Mouse (Mus musculus) right cerebral cortex, postnatal 4 days (tissue): Measurements from ENCODE around the gene Nrsn2.
A peak's percentile ranks its signal among the peaks of the same experiment; 100 is the strongest.

Experiments
- DNase-seq: peaks from one replicate; pipeline ENCODE4 v3.0.0-alpha.2; 2022

Nrsn2 gene

DNA sequence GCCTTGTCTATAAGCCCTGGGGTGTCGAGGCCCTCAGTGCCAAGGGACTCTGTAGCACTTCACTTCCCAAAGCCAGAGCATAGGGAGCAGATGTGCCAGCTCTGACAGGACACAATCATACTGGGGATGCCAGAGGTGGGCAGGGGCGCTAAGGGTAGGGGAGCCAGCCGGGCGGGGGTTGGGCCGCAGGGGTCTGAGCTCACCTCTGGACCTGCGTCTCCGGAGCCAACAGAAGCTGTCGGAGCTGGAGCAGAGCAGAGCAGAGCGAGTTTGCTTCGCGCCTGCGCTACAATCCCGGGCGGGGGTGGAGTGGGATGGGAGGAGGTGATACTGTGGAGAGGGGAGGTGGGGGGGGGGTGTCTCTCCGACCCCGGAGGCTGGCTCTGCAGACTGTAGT, at the start of gene Nrsn2:
Gene Nrsn2, minus strand, starts transcription at position 294 of the 397 bp plus-strand sequence.
- peak; percentile 56 for DNase-seq

DNA sequence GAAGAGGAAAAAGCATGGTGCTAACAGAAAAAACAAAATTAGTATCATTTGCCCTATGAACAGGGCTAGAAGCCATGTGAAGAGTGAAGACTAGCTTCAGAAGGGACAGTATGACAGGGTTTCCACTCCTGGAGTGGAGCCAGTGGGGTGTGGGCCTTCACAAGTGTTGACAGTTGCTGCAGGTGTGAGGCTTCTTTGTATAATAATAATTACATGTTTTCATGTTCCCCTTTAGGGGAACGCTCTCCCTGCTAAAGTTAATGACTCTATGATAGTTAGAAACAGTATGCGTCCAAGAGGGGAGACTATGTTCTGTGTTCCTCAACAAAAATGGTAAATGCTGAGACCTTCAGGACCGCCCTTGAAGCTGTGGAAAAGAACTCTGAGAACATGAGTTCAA, 39.3 kb upstream of the Nrsn2 start:
- no peak for DNase-seq

DNA sequence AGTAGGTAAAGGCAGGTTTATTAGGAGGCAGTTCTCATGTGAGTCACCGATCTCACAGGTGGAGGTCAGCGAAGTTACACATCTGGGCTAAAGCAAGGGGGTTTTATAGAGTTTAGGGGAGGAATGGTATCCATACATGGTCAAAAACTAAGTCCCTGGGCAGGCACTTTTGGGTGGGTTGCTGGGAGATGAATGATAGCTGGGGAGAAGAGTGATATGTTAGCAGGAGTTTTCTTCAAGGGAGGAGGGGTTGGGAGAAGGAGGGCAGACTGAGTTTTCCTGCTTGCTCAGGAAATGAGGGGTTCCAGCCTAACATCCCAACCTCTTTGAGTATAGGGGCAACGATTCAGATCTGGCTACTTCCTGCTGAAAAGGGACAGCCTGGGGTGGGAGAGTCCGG, 38.8 kb upstream of the Nrsn2 start, which contains the start of gene 6820408C15Rik:
Gene 6820408C15Rik, plus strand, starts transcription at position 301 of the 400 bp plus-strand sequence.
- DNase-seq: no peak

DNA sequence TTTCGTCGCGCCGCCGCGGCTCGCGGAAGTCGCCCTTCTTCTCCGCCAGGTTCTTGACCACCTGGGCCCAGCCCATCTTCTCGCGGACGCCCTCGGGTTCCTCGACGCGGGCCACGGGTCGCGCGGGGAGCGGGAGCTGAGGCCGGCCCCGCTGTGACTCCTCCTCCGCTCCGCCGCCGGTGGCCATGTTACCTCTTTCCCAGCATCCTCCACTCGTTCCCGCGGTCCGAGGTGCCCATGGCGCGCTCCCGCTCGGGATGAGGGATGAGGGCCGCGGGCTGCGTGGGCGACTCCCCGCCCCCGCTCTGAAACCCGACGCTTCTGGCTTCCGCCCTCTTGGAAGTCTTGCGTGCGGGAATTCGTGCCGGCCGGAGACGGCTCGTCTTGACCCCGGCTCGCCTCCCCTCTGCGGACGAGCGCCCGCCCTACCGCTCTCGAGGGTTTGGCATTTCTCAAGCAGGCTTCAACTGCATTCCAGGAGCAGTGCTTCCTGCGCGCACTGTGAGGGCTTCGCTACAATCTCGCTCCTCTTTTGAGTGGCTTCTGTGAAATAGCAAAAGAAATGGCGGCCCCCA, 38.2 kb upstream of the Nrsn2 start, which contains the start of gene Zcchc3:
Gene Zcchc3, minus strand, starts transcription at position 437 of the 575 bp plus-strand sequence.
- DNase-seq: peak; percentile 84

DNA sequence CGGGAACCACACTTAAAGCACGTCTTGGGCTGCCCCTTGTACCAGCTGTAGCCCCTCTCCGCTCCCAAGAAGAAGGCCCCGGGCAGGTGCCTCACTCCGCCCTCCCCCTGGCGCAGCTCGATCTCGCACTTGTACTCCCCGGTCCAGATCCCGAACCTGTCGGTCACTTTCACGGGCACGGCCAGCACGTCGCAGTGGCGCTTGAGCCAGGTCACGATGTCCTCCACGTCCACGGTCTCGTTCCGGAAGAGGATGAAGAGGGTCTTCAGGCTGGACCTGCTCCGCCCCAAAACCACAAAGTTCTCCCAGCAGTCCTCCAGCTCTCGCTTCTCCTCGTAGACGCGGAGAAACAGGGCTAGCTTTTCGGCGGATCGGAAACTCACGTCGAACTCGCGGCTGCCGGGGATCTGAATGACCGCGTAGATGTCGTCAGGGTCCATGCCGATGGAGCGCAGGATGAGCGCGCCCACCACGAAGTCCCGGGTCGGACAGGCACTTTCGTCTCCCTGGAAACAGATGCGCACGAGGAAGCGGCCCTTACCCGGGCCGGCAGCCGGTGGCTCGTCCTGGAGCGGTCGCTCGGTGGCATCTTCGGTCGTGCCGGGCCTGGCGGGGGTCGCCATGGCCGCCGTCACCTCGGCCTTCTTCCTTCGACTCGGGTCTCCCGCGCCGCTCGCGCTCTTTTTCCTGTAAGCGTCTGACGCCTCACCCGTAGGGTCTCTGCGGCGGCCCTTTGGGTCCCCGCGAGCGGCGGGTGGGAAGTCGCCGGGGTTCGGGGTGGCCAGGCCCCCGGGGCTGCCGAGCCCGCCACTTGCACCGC, 37.5 kb upstream of the Nrsn2 start:
- DNase-seq: no peak

DNA sequence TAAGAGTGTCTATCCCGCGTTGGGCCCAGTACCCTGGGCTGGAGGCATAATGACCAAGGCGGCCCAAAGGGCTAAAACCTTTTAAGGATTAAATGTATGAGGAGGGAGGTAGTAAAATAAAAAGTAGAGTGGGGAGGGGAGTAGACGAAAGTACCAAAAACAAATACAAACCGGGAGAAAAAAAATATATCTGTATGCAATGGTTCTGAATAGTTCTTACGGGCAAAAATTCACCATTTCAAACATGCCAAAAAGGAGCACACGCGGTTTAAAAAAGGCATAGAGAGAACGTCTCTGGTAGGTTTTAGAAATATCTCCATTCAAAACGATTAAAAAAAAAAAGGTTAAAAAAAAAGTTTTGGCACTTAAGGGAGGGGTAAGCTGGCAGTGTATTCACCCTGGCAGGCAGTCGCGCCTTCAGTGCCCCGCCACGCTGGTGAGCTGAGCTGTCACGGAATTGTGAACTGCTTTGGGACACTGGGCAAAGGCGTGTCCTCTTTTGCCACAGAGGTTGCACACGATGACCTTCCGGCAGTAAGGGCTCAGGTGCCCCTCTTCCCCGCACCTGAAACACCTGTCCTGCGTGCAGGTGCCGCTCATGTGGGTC, 36.8 kb upstream of the Nrsn2 start:
- DNase-seq: no peak

DNA sequence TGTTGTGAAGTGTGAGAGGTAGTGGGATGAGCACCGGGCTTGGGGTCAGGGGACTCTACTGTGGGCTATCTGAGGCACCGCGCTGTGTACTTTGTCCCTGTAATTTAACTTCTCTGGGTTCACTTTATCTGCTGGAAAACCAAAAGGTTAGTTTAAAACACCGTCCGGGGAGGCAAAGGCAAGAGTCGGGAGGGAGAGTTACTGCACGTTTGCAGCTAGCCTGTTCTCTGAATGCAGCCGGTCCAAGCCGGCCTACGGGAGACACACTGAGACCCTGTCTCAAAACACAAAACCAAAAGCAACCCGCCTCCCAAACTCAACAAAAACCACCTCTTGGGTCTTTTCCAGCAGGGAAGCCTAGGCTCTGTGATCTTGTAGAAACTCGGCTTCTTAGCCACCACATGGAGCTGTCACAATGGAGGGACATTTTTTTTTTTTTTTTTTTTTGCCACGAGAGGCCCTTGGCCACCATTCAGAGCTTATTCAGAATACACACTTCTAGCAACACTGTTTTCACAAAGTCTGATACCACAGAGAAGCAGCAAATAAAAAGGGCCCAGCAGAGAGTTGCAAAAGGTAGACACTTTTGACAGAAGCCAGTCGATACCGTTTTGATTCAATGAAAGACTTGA, 36.2 kb upstream of the Nrsn2 start:
- no peak for DNase-seq

DNA sequence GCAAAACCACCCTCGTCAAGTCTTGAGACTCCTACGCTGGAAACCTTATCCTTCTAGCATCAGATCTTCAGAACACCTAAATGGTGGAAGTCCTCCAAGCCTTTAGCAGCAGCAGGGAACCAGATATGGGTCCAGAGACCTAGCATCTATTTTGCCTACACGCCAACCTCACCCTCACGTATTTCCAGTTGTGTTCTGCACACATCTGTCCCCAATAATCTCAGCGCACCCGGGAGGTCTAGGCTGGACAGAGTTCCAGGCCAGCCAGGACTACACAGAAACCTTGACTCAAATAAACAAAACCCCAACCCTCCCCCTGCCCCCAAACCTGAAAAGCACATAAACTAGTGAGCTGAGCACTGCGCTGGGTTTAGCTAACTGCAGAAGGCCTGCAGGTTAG, 35.0 kb upstream of the Nrsn2 start:
- DNase-seq: no peak

DNA sequence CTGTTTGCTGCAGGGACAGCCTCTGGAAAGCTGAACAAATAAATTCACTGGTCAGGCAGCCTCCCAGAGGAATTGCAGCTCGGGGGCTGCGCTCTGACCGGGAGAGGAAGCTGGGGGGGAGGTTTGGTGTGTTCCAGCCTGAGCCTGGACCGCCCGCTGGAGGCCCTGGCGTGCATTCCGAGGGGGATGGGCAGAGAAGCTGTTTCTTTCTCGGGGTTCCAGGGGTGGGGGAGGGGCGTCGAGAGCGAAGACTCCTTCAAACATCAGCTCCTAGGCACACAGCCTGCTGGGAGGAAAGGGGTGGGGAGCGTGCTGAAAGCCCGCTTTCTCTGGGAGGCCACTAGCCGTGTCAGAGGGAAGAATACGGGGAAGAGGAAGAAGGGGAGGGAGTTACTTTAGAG, 34.5 kb upstream of the Nrsn2 start:
- DNase-seq: peak; percentile 85

DNA sequence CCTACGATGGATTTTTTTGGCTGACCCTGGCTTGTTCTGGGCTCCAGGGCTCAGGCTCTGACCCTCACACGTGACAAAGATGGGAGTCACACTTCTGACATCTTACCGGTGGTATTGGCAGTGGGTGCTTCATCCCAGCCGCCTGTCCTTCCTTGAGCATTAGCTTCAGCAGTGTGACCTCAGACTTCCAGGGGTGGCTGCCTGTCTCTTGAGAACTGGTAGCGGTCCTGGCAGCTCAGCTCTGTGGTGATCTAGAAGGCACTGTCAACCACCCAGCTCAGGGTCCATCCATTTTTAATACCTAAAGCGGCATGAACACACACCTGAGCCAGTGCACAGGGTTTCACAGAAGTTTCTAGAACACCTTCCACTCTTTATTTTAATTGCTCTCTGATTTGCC, 33.3 kb upstream of the Nrsn2 start:
- no peak for DNase-seq

DNA sequence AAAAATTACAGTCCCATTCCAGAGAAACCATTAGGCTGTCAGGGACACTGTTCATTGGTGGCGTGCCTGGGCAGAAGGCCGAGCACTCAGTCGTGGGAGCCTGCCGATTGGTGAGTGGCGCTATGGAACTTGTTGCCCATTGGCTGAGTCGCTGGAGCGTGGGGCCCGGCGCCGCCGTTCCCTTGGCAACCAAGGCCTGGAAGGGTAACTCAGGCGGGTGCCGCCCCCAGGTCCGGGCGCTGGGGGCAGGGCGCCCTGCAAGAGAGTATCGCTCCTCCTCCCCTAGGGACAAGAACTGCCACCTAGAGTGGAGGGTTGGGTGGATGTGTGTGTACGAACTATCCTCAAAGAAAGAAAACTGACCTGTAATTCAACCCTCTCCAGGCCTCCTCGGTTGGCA, 29.7 kb upstream of the Nrsn2 start:
- peak; percentile 93 for DNase-seq

DNA sequence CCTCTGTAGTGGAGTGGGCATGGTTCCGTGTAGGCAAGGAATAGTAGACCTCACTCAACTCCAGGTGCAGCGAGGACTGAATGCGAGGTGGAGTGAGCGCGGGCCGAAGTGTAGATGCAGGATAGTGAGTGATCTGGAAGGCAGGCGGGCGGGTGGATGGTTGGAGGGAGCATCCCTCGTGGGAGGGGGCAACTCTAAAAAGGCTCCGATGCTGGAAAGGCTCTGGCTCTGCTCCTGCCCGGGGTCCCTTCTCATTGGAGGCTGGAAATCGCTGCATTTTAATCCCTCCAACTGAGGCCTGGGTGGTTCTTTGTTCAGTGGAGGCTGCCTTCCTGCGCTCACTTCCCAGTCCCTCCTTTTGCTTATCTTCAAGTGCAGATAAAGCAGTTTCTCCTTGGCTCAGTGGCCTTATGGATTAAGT, 22.7 kb upstream of the Nrsn2 start:
- peak; percentile 69 for DNase-seq

DNA sequence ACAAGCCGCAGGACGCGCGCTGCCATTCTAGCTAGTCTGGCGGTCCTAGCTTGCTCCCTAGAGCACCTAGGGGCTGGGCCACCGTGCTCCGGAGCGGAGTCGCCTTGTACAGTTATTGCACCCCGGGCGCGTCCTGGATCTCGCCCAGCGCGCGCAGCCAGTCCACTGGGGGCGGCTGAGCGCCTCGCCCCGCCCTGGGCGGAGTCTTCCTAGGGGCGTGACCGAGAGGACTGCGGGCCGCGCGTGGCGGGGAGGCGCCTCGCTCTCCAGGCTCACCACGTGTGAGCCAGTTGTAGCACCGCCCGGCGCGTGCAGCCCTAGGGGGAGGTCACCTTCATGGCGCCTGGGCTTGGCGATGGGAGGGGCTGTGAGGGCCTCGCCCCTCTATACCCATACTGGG, 22.3 kb upstream of the Nrsn2 start:
- DNase-seq: peak; percentile 90

DNA sequence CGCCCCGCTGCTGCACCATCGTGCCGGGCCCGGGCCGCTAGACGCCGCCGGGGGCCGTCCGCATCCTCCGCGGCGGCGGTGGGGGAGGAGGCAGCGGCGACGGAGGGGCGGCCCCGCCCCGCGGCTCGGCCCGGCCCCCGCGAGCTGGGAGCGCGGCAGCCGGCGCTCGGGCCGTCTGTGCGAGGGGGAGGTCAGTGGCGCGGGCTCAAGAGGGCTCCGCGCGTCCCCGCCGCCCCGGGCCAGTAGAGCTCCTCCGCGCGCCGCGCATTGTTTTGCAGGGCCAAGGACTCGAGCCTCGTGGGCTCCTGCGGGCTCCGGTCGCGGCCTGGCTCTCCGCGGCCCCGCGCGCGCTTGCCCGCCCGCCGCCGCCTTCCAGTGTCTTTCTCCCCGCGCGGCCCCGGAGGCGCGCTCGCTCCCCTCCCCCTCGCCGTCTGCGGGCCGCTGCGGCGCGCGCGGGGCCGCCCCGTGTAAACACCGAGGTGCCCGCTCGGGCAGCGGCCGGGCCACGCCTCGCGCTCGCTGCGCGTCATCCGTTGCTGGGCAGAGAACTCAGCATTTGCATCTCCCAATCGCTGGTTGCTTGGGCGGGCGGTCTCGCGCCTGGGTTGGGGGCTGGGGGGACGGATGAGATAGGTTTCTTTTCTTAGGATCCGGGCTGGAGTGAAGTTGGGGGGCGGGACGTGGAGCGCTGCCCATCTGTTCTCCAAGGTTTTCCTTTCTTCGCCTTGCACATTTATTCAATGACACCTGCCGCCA, 21.4 kb upstream of the Nrsn2 start, which contains the start of gene Sox12:
Gene Sox12, minus strand, starts transcription at position 384 of the 756 bp plus-strand sequence.
- DNase-seq: peak; percentile 99

DNA sequence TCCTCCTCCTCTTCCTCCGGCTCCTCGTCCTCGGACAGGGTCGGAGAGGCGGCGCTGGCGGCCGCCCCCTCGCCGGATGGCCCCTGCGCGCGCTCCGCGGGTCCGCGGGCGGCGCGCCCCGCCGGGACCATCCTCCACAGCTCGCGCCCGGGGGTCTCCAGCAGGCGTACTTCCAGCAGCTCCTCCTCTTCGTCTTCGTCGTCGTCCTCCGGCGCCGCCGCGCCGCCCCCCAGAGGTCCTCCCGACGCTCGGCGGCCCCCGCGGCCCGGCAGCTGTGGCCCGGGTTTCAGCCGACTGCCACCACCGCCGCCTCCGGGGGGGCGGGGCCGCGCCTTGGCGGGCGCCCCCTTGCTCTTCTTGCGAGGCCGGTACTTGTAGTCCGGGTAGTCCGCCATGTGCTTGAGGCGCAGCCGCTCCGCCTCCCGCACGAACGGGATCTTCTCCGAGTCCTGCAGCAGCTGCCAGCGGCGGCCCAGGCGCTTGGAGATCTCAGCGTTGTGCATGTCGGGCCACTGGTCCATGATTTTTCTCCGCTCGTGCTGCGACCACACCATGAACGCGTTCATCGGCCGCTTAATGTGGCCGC, 20.7 kb upstream of the Nrsn2 start:
- DNase-seq: peak; percentile 79

DNA sequence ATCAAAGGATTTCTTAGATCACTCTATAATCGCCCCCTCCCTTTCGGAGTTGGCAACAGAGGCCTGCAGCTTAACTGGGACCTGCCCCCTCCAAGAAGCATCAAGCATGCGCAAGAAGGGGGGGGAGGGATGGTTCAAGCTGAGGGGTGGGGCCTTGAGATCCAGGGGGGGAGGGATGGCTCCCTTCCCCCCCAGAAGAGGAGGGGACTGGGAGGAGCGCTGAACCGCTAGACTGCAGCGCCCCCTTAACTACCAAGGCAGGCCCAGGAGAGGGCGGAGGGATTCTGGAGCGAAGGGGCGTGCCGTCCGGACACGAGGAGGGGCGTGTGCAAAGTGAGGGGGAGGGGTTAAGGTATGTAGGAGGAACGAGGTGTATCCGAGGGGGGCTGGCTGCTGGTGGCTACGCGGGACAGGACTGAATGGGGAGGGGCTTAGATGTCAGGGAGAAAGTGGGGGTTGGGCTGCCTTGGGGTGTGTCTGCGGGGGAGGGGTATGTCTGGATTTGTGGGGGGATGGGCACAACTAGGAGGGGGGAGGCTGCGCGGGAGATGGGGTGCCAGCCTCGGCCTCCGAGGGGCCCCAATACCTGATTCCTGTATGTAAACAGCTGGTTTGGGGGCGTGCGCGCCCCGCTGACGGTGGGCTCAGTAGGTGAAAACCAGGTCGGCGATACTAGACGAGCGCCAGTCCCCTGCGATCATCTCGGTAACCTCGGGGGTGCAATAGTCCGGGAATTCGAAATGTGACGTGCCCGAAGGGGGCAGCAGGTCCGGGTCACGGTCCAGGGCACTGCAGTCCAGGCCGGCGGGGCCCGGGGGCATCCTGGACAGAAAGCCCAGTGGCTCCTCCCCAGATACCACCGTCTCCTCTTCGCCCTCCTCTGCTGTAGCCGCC, 19.9 kb upstream of the Nrsn2 start:
- peak; percentile 81 for DNase-seq

DNA sequence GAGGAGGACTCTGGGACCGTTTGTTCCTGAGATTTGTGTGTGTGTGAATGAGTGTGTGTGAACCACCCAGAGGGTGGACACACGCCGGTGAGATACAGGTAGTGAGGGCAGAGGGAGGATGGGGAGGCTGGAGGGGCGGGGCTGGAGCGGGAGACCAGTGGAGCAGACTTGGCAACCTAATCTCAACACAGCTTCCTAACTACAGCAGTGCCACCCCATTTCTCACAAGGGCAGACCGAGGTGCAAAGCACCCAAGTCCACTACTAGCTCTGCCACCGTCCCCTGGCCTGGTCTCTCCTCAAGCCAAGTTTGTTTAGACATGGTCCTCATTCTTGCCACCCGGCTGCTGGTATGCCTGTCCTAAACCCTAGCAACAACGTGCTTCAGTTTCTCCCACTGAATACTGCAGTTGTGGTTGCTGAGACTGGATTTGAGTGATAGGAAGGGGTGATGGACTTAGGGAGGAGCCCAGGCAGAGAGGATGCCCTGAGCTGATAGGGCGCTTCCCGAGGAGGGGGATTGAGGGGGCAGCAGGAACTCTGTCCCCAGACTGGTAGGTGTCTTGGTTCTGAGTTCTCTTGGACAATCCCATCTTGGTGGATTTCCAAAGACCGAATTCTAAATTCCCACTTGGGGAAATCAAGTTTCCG, 19.0 kb upstream of the Nrsn2 start:
- DNase-seq: no peak

DNA sequence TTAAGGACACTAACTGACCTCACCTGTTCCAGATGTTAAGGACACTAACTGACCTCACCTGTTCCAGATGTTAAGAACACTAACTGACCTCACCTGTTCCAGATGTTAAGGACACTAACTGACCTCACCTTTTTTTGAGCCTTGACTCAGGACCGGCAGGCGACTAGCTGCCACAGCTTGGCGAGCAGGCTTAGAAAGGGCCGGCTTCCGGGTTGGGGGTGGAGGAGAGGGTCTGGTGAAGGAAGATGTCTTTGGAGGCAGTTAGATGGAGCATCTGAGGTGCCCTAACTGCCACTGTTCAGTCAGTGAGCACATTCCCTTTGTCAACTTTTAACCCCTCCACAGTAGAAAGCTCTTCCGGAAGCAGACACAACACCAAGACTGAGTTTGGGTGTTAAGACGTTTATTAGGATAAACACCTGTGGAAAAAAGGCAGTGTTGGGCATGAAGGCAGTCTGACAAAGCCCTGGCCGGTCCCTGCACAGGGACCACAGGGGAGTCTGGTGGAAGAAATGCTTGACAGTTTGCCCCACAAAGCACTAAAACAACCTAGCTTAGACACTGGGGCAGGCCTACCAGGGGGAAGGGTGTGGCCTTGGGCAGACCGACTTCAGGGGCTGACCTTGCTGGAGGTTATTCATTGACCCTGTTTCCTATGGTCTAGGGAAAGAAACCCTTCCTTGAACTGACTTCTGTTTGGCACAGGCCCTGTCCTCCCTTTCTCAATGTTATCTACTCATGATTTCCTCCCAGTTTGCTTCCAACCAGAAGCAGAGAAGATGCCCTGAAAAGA, 17.0 kb upstream of the Nrsn2 start:
- DNase-seq: no peak

DNA sequence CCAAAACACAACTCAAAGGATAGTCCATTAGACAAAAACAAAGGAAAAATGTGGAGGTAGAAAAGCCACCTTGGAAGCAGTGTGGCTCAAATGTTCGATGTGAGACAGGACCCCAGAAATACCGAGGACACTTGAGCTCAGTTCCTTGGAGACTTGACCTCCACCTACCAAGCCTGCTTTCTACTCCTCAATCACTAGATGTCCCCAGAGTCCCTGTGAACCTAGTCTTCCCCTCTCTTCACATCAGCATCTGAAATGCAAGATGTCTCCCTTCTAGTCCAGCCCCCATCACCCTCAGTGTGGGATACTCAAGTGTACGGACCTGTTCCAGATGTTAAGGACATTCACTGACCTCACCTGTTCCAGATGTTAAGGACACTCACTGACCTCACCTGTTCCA, 16.3 kb upstream of the Nrsn2 start:
- DNase-seq: no peak

DNA sequence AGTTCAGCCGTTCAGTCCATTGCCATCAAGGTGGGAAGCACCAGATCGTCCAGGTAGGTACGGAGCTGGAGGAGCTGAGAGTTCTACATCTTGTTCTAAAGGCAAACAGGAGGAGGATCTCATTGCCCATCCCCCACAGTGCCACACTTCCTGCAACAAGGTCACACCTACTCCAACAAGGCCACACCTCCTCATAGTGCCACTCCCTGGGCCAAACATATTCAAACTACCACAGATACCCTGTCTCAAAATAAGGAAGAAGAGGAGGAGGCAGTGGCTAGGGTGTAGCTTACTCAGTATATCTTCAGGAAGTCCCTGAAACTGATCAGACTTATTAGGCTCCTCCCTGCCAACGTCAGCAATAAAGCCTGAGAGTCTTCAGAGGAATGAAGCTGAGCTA, 7.8 kb upstream of the Nrsn2 start:
- DNase-seq: no peak
